Mouse (Mus musculus) stomach, postnatal 0 days (tissue): ENCODE measurements around the gene Ankle1. TPM values are rescaled to one million over a fixed set of nuclear protein-coding genes. Genes with fewer than 3 reads are reported as not detected.

Experiments used
- ATAC-seq: fragments of 200-750 bp; cut with Nextera tagmentation; 2 replicates; pipeline ENCODE4 v1.8.0; 2017; ENCODE audit not compliant: low FRiP score, low TSS enrichment
- DNase-seq: peaks from one replicate; pipeline ENCODE4 v3.0.0-alpha.2; 2016; ENCODE audit warnings: low spot score
- H3K27ac ChIP-seq: fragments of 300-500 bp; sonication (generic); replicated peaks from 2 replicates; pipeline ENCODE4 v1.5.1; 2014; ENCODE audit warnings: mild to moderate bottlenecking, control low read depth
- H3K27me3 ChIP-seq: fragments of 300-500 bp; sonication (generic); 2 replicates; pipeline ENCODE4 v1.6.1; 2014; ENCODE audit warnings: low read length; ENCODE audit not compliant: control insufficient read depth, insufficient read depth
- H3K36me3 ChIP-seq: fragments of 300-500 bp; sonication (generic); 2 replicates; pipeline ENCODE4 v1.6.1; 2014; ENCODE audit warnings: low read length, mixed read lengths; ENCODE audit not compliant: control insufficient read depth, insufficient read depth
- H3K4me1 ChIP-seq: fragments of 300-500 bp; sonication (generic); replicated peaks from 2 replicates; pipeline ENCODE4 v1.6.1; 2014; ENCODE audit warnings: antibody characterized with exemption; ENCODE audit not compliant: control insufficient read depth, insufficient read depth
- H3K4me2 ChIP-seq: fragments of 300-500 bp; sonication (generic); replicated peaks from 2 replicates; pipeline ENCODE4 v1.6.1; 2014; ENCODE audit warnings: low read depth, mild to moderate bottlenecking, control low read depth, moderate library complexity
- H3K4me3 ChIP-seq: fragments of 300-500 bp; sonication (generic); 2 replicates; pipeline ENCODE4 v1.5.1; 2014; ENCODE audit warnings: low read depth, low read length, control low read depth
- H3K9ac ChIP-seq: fragments of 300-500 bp; sonication (generic); 2 replicates; pipeline ENCODE4 v1.6.1; 2014; ENCODE audit warnings: mild to moderate bottlenecking, low read length, control low read depth, mixed read lengths
- H3K9me3 ChIP-seq: fragments of 300-500 bp; sonication (generic); 2 replicates; pipeline ENCODE4 v1.6.1; 2016; ENCODE audit warnings: low read length; ENCODE audit not compliant: control insufficient read depth
- CTCF ChIP-seq: IDR thresholded peaks from 2 replicates; pipeline ENCODE4 v1.5.1; 2016; ENCODE audit warnings: antibody characterized with exemption, low read depth, mild to moderate bottlenecking, moderate library complexity
- EP300 ChIP-seq: optimal IDR thresholded peaks from 2 replicates; pipeline ENCODE3; 2016; ENCODE audit warnings: antibody characterized with exemption
- WGBS: fragments of 180-500 bp; shearing (Covaris S2); extraction: QIAGEN DNeasy Blood & Tissue Kit; methylation state at CpG from one replicate; pipeline ENCODE4 v1.1.7; 2014; 5-methylcytosine and 5-hydroxymethylcytosine counted together
- polyA plus RNA-seq: library from polyadenylated mRNA; unstranded; fragments of >200 nt; fragmentation: Nextera tagmentation; extraction: Ambion mirVana; gene quantifications from 2 replicates; pipeline ENCODE4 v1.2.1, GENCODE M21; 2015

Gene Ankle1
- 5.0 and 6.4 TPM in 2 replicates for polyA plus RNA-seq

GRCm38 (mm10) chr8:71405401-71406098, at the start of gene Ankle1:
TSS of gene Ankle1 (plus strand) at chr8:71406010.
- TF ChIP-seq CTCF (peak; percentile 80), EP300 (no peak)
- peak; percentile 97 for DNase-seq

GRCm38 (mm10) chr8:71358026-71358425, 47.8 kb upstream of the Ankle1 start:
- 88% methylated on average over 3 of the region's 3 CpGs for WGBS
- ATAC-seq, result no peak
- peak; percentile 31; the same call in 1 of the 2 replicates for TF ChIP-seq CTCF
- TF ChIP-seq EP300, result no peak

More at GRCm38 (mm10) chr8:71405401-71406098, at the start of gene Ankle1:
- H3K4me1 ChIP-seq, result peaks cover 11% of the 10 kb centered on the region
- WGBS, result 11% methylated on average over 33 of the region's 33 CpGs
- H3K4me3 ChIP-seq, result peak within 1 kb of the TSS; percentile 58
- H3K4me2 ChIP-seq, result peak within 1 kb of the TSS; percentile 92
- no peaks in the 10 kb centered on the region for H3K27me3 ChIP-seq
- ATAC-seq, result peak; percentile 93
- H3K36me3 ChIP-seq, result peaks cover 3% of the 10 kb centered on the region
- no peaks in the 10 kb centered on the region for H3K9me3 ChIP-seq
- H3K9ac ChIP-seq, result peak within 1 kb of the TSS; percentile 50
- H3K27ac ChIP-seq, result 0 out of 2 replicates have a peak within 1 kb of the TSS, but pooled peaks have one; percentile 18

GRCm38 (mm10) chr8:71366771-71367528, 38.9 kb upstream of the Ankle1 start, which contains the start of gene Use1:
TSS of gene Use1 (plus strand) at chr8:71366848.
- H3K27me3 ChIP-seq, result no peaks in the 10 kb centered on the region
- no peak for TF ChIP-seq CTCF
- no peak for TF ChIP-seq EP300
- under 1% methylated on average over 56 of the region's 56 CpGs for WGBS
- peaks cover 6% of the 10 kb centered on the region; the same call in 1 of the 2 replicates for H3K36me3 ChIP-seq
- no peaks in the 10 kb centered on the region for H3K9me3 ChIP-seq
- H3K9ac ChIP-seq, result peak within 1 kb of the TSS; percentile 68
- H3K27ac ChIP-seq, result peak within 1 kb of the TSS; percentile 93
- peak; percentile 92 for DNase-seq
- ATAC-seq, result peak; percentile 79
- H3K4me3 ChIP-seq, result peak within 1 kb of the TSS; percentile 72
- peak within 1 kb of the TSS; percentile 78 for H3K4me2 ChIP-seq
- H3K4me1 ChIP-seq, result no peaks in the 10 kb centered on the region

More at GRCm38 (mm10) chr8:71358026-71358425, 47.8 kb upstream of the Ankle1 start:
- Histone ChIP-seq H3K27ac (no peak overlapping the region), H3K4me2 (no peak overlapping the region), H3K9me3 (no peaks in the 10 kb centered on the region), H3K27me3 (no peaks in the 10 kb centered on the region), H3K4me1 (no peaks in the 10 kb centered on the region), H3K36me3 (peaks cover 26% of the 10 kb centered on the region), H3K9ac (no peak overlapping the region), H3K4me3 (no peak overlapping the region)
- DNase-seq, result no peak

GRCm38 (mm10) chr8:71367529-71368176, 38.2 kb upstream of the Ankle1 start:
- peaks cover 10% of the 10 kb centered on the region for H3K36me3 ChIP-seq
- WGBS, result 35% methylated on average over 17 of the region's 17 CpGs
- peak overlapping the region; percentile 72 for H3K4me3 ChIP-seq
- H3K27me3 ChIP-seq, result no peaks in the 10 kb centered on the region
- H3K9me3 ChIP-seq, result no peaks in the 10 kb centered on the region
- H3K4me2 ChIP-seq, result peak overlapping the region; percentile 78
- H3K4me1 ChIP-seq, result no peaks in the 10 kb centered on the region
- DNase-seq (no peak), ATAC-seq (no peak)
- H3K9ac ChIP-seq, result peak overlapping the region; percentile 68
- H3K27ac ChIP-seq, result peak overlapping the region; percentile 93
- no peak for TF ChIP-seq EP300
- TF ChIP-seq CTCF, result no peak

- TF ChIP-seq CTCF (no peak), EP300 (no peak)
- H3K9me3 ChIP-seq, result no peaks in the 10 kb centered on the region
- H3K4me1 ChIP-seq, result no peaks in the 10 kb centered on the region
- DNase-seq (no peak), ATAC-seq (no peak)
- H3K27ac ChIP-seq, result no peak overlapping the region
- no peak overlapping the region for H3K4me2 ChIP-seq
- H3K9ac ChIP-seq, result no peak overlapping the region
- peaks cover 10% of the 10 kb centered on the region for H3K36me3 ChIP-seq
- H3K4me3 ChIP-seq, result no peak overlapping the region
- no peaks in the 10 kb centered on the region for H3K27me3 ChIP-seq
Observed at GRCm38 (mm10) chr8:71368366-71368765, 37.4 kb upstream of the Ankle1 start.
